In genomic region chr15:102316263-102316662, GRCm38 (mm10) we compare ENCODE assay signal across 9 mouse cellular contexts. TPM values are rescaled to one million over a fixed set of nuclear protein-coding genes. Genes with fewer than 3 reads are reported as not detected.
A peak's percentile ranks its signal among the peaks of the same experiment; 100 is the strongest.
DNase-seq lines count a peak whose midpoint lies in the region; ATAC-seq and TF ChIP-seq lines count a peak whose summit lies in the region.
"Had no signal": no experiment of that assay in that cellular context is flagged by ENCODE, and none has a peak within 500 bp of the region (broad histone marks: within the 10 kb centered on the region; RNA-seq: fewer than 3 reads in every experiment).

No protein-coding gene starts in this region.

- H3K27me3 ChIP-seq in hindbrain, embryonic 11.5 days (ENCODE audit: control insufficient read depth, insufficient read depth, low read length), result no peaks in the 10 kb centered on the region
- no peaks in the 10 kb centered on the region for H3K27me3 ChIP-seq in hindbrain, embryonic 13.5 days
- no peaks in the 10 kb centered on the region for H3K27me3 ChIP-seq in E14TG2a.4 (ENCODE audit: insufficient read depth, low read length)
- no peaks in the 10 kb centered on the region for H3K27me3 ChIP-seq in cerebellum, adult 2 months (ENCODE audit: control insufficient read depth, insufficient read depth, low read length)
- H3K27me3 ChIP-seq in thymus, adult 2 months (ENCODE audit: control insufficient read depth, insufficient read depth, low read length), result no peaks in the 10 kb centered on the region
- H3K27me3 ChIP-seq: limb, embryonic 15.5 days had no signal

- peaks cover 10% of the 10 kb centered on the region; the same call in 1 of the 2 replicates for H3K36me3 ChIP-seq in hindbrain, embryonic 11.5 days (ENCODE audit: control insufficient read depth, insufficient read depth, low read length)
- peaks cover 29% of the 10 kb centered on the region for H3K36me3 ChIP-seq in hindbrain, embryonic 13.5 days
- peaks cover 98% of the 10 kb centered on the region for H3K36me3 ChIP-seq in E14TG2a.4 (ENCODE audit: insufficient read depth, low read length)
- peaks cover 21% of the 10 kb centered on the region for H3K36me3 ChIP-seq in thymus, adult 2 months (ENCODE audit: control insufficient read depth, insufficient read depth, low read length)

- H3K4me3 ChIP-seq in hindbrain, embryonic 11.5 days (ENCODE audit: low read depth, low read length), result no peak overlapping the region
- no peak overlapping the region for H3K4me3 ChIP-seq in hindbrain, embryonic 13.5 days
- no peak overlapping the region for H3K4me3 ChIP-seq in E14TG2a.4 (replicated peaks; ENCODE audit: low read length)
- no peak overlapping the region for H3K4me3 ChIP-seq in cerebellum, adult 2 months (replicated peaks; ENCODE audit: insufficient read depth, low read depth, low read length)
- H3K4me3 ChIP-seq in thymus, adult 2 months (ENCODE audit: control insufficient read depth, insufficient read depth, low read length), result no peak overlapping the region
- H3K4me3 ChIP-seq: limb, embryonic 15.5 days had no signal

- 88% methylated on average over 6 of the region's 6 CpGs for WGBS in hindbrain, embryonic 11.5 days
- WGBS in hindbrain, embryonic 13.5 days, result 90% methylated on average over 6 of the region's 6 CpGs
- 82% methylated on average over 6 of the region's 6 CpGs for WGBS in cerebellum, adult 2 months
- 88% methylated on average over 6 of the region's 6 CpGs for WGBS in thymus, adult 2 months

- no peak for TF ChIP-seq POLR2A in cerebellum, adult 2 months (IDR thresholded peaks at IDR 0.05; ENCODE audit: borderline replicate concordance, insufficient read depth, low read length)
- no peak for TF ChIP-seq POLR2A in thymus, adult 2 months (IDR thresholded peaks at IDR 0.05; ENCODE audit: control insufficient read depth, extremely low read depth, insufficient read depth, low read length, poor library complexity)

- no peak overlapping the region for H3K4me2 ChIP-seq in hindbrain, embryonic 11.5 days (replicated peaks; ENCODE audit: low read depth, low read length)
- H3K4me2 ChIP-seq in hindbrain, embryonic 13.5 days, result no peak overlapping the region
- H3K4me2 ChIP-seq: limb, embryonic 15.5 days had no signal

- no peak for ATAC-seq in hindbrain, embryonic 11.5 days (ENCODE audit: low FRiP score)
- ATAC-seq in hindbrain, embryonic 13.5 days (ENCODE audit: low FRiP score), result no peak

- H3K9ac ChIP-seq in hindbrain, embryonic 11.5 days (ENCODE audit: low read depth, low read length), result no peak overlapping the region
- H3K9ac ChIP-seq in hindbrain, embryonic 13.5 days, result no peak overlapping the region
- H3K9ac ChIP-seq: limb, embryonic 15.5 days had no signal

- H3K9me3 ChIP-seq in hindbrain, embryonic 11.5 days (ENCODE audit: control insufficient read depth, low read length), result no peaks in the 10 kb centered on the region
- no peaks in the 10 kb centered on the region for H3K9me3 ChIP-seq in hindbrain, embryonic 13.5 days
- H3K9me3 ChIP-seq in E14TG2a.4 (ENCODE audit: low read length), result no peaks in the 10 kb centered on the region
- H3K9me3 ChIP-seq: limb, embryonic 15.5 days had no signal

- H3K4me1 ChIP-seq in hindbrain, embryonic 11.5 days (replicated peaks; ENCODE audit: control insufficient read depth, insufficient read depth, low read length), result no peaks in the 10 kb centered on the region
- H3K4me1 ChIP-seq in hindbrain, embryonic 13.5 days (replicated peaks), result no peaks in the 10 kb centered on the region
- H3K4me1 ChIP-seq in E14TG2a.4 (replicated peaks; ENCODE audit: low read depth, low read length), result peaks cover 15% of the 10 kb centered on the region
- H3K4me1 ChIP-seq in cerebellum, adult 2 months (ENCODE audit: control insufficient read depth, insufficient read depth, low read length), result no peaks in the 10 kb centered on the region
- no peaks in the 10 kb centered on the region for H3K4me1 ChIP-seq in thymus, adult 2 months (replicated peaks; ENCODE audit: control insufficient read depth, insufficient read depth, low read length)

- TF ChIP-seq CTCF in E14TG2a.4 (conservative IDR thresholded peaks at IDR 0.05; ENCODE audit: low read length), result peak; percentile 50
- TF ChIP-seq CTCF in cerebellum, adult 2 months (IDR thresholded peaks at IDR 0.05; ENCODE audit: borderline replicate concordance, insufficient read depth, low read depth, low read length), result peak; percentile 81
- TF ChIP-seq CTCF in thymus, adult 2 months (IDR thresholded peaks at IDR 0.05; ENCODE audit: borderline replicate concordance, control insufficient read depth, extremely low read depth, insufficient read depth, low read length, poor library complexity), result peak; percentile 45; the same call in 1 of the 2 replicates

- H3K27ac ChIP-seq in hindbrain, embryonic 11.5 days (ENCODE audit: low read depth, low read length), result no peak overlapping the region
- no peak overlapping the region for H3K27ac ChIP-seq in hindbrain, embryonic 13.5 days
- no peak overlapping the region for H3K27ac ChIP-seq in cerebellum, adult 2 months (ENCODE audit: insufficient read depth, low read length)
- H3K27ac ChIP-seq in thymus, adult 2 months (ENCODE audit: control insufficient read depth, insufficient read depth, low read length), result no peak overlapping the region
- H3K27ac ChIP-seq: limb, embryonic 15.5 days had no signal

- DNase-seq in hindbrain, embryonic 11.5 days (ENCODE audit: low spot score), result peak; percentile 70
- DNase-seq in cerebellum, adult 2 months, result peak; percentile 55 to 64
- peak; percentile 32 for DNase-seq in gastrocnemius, postnatal 25 days
- peak; percentile 66 to 72 for DNase-seq in layer of hippocampus, postnatal 10 days (ENCODE audit: low spot score in 2 of 2)
- DNase-seq in mesoderm, embryonic 11.5 days (ENCODE audit: low read depth, low spot score), result peak; percentile 50
- peak; percentile 67 for DNase-seq in thymus, adult 2 months

RNA-seq across cellular contexts. Expression of gene Pfdn5, which starts 9.7 kb away (rescaled TPM):
- 401 and 431 TPM in 2 replicates for polyA plus RNA-seq in hindbrain, embryonic 11.5 days (2014; fragmentation: Nextera tagmentation; extraction: Ambion mirVana)
- 502 and 514 TPM in 2 replicates for polyA plus RNA-seq in hindbrain, embryonic 13.5 days (2015; fragmentation: Nextera tagmentation; extraction: Ambion mirVana)
- polyA plus RNA-seq in cerebellum, adult 2 months (2012; rRNA removed), result 318 and 360 TPM in 2 replicates
- total RNA-seq in gastrocnemius, postnatal 25 days (2021), result 100 to 1,000 TPM; 189 to 204 TPM
- total RNA-seq in layer of hippocampus, postnatal 10 days (2021), result 100 to 1,000 TPM; 379 to 390 TPM
- 76.0 and 93.2 TPM in 2 replicates for polyA plus RNA-seq in thymus, adult 2 months (2012; rRNA removed)

RNA-seq across cellular contexts. Expression of gene Myg1, which starts 15.2 kb away (rescaled TPM):
- 104 TPM in 2 replicates for polyA plus RNA-seq in hindbrain, embryonic 11.5 days (2014; fragmentation: Nextera tagmentation; extraction: Ambion mirVana)
- 91.8 and 96.4 TPM in 2 replicates for polyA plus RNA-seq in hindbrain, embryonic 13.5 days (2015; fragmentation: Nextera tagmentation; extraction: Ambion mirVana)
- 106 and 110 TPM in 2 replicates for polyA plus RNA-seq in cerebellum, adult 2 months (2012; rRNA removed)
- 10 to 100 TPM; 14.0 to 16.2 TPM for total RNA-seq in gastrocnemius, postnatal 25 days (2021)
- total RNA-seq in layer of hippocampus, postnatal 10 days (2021), result 10 to 100 TPM; 61.8 to 62.8 TPM
- 104 and 105 TPM in 2 replicates for polyA plus RNA-seq in thymus, adult 2 months (2012; rRNA removed)

RNA-seq across cellular contexts. Expression of gene Espl1, which starts 20.2 kb away (rescaled TPM):
- polyA plus RNA-seq in hindbrain, embryonic 11.5 days (2014; fragmentation: Nextera tagmentation; extraction: Ambion mirVana), result 21.8 and 30.8 TPM in 2 replicates
- 7.0 and 7.2 TPM in 2 replicates for polyA plus RNA-seq in hindbrain, embryonic 13.5 days (2015; fragmentation: Nextera tagmentation; extraction: Ambion mirVana)
- 0.62 and 0.86 TPM in 2 replicates for polyA plus RNA-seq in cerebellum, adult 2 months (2012; rRNA removed)
- 1 to 10 TPM in 1 of 2 experiments, under 1 TPM in 1; 0.51 to 1.4 TPM for total RNA-seq in gastrocnemius, postnatal 25 days (2021)
- 1 to 10 TPM; 4.5 to 6.2 TPM for total RNA-seq in layer of hippocampus, postnatal 10 days (2021)
- 51.5 and 55.6 TPM in 2 replicates for polyA plus RNA-seq in thymus, adult 2 months (2012; rRNA removed)

RNA-seq across cellular contexts. Expression of gene Aaas, which starts 34.3 kb away (rescaled TPM):
- 65.9 and 76.2 TPM in 2 replicates for polyA plus RNA-seq in hindbrain, embryonic 11.5 days (2014; fragmentation: Nextera tagmentation; extraction: Ambion mirVana)
- 33.3 and 34.8 TPM in 2 replicates for polyA plus RNA-seq in hindbrain, embryonic 13.5 days (2015; fragmentation: Nextera tagmentation; extraction: Ambion mirVana)
- polyA plus RNA-seq in cerebellum, adult 2 months (2012; rRNA removed), result 29.7 and 33.1 TPM in 2 replicates
- total RNA-seq in gastrocnemius, postnatal 25 days (2021), result 1 to 10 TPM; 6.0 to 7.5 TPM
- total RNA-seq in layer of hippocampus, postnatal 10 days (2021), result 10 to 100 TPM; 23.2 to 26.3 TPM
- polyA plus RNA-seq in thymus, adult 2 months (2012; rRNA removed), result 106 and 107 TPM in 2 replicates

RNA-seq across cellular contexts. Expression of gene Mfsd5, which starts 37.0 kb away (rescaled TPM):
- 51.6 and 57.0 TPM in 2 replicates for polyA plus RNA-seq in hindbrain, embryonic 11.5 days (2014; fragmentation: Nextera tagmentation; extraction: Ambion mirVana)
- 54.7 TPM in 2 replicates for polyA plus RNA-seq in hindbrain, embryonic 13.5 days (2015; fragmentation: Nextera tagmentation; extraction: Ambion mirVana)
- polyA plus RNA-seq in cerebellum, adult 2 months (2012; rRNA removed), result 60.9 and 62.3 TPM in 2 replicates
- total RNA-seq in gastrocnemius, postnatal 25 days (2021), result 10 to 100 TPM; 12.1 to 14.1 TPM
- 10 to 100 TPM; 33.3 to 33.9 TPM for total RNA-seq in layer of hippocampus, postnatal 10 days (2021)
- polyA plus RNA-seq in thymus, adult 2 months (2012; rRNA removed), result 87.9 and 92.5 TPM in 2 replicates
